Mouse (Mus musculus): ENCODE measurements at regions not wholly inside any gene's neighbourhood (a gene's known extent, or its start where the extent isn't known, plus 50 kb on each side); places are given as distances from the start of the nearest gene placed in this dataset.

DNA sequence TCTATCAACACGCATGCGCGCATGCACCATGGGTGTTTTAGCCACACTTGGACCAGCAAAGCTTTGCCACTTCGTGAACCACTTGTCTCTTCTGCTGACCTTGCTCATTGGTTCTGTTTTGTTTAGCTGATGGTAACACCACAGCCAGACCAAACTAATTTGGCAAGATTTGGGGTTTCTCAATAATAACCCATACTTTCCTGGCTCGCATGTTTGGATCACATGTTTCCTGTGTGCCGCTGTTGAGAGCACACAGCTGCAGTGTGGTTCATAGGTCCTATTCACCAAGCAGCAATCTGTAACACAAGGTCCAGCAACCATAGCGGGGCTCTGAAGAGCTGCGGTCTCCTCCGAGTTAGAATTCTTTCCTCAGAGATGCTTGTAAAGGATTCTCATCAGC is 126.4 kb upstream of the Gas1 start:
- no peak for DNase-seq

DNA sequence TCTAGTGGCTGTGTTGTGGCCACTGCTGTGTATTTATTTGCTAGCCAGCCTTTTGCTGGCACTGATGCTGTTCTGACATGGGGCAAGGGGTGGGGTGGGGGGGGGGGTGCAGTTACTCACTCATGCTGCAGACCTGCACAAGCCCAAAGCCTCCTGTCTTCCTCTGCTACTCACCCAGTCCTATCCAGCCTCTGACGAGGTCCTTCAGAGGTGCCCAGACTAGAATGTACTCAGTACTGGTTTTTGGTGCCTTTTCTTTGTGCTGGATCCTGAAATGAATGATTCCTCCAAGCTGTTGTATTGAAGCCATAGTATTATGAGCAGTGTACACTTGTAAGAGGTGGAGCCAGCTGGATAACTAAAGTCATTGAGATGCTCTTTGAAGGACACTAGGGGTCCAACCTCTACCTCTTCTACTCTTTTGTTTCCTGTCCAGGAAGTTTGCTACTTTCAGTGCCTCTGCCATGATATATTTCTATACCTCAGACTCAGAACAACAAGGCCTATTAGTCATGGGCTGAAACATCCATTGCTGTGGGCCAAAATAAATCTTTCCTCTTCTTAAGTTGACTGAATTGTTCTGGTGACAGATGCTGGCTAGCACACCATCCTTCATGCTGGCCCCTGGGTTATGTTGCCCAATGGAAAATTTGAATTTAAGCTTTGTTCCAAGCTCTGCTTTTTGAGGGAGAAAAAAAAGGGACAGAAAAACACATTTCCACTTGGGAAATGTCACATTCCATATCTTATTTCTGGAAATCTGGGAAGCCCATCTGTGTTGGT is 128.1 kb upstream of the Gas1 start:
- DNase-seq = no peak

DNA sequence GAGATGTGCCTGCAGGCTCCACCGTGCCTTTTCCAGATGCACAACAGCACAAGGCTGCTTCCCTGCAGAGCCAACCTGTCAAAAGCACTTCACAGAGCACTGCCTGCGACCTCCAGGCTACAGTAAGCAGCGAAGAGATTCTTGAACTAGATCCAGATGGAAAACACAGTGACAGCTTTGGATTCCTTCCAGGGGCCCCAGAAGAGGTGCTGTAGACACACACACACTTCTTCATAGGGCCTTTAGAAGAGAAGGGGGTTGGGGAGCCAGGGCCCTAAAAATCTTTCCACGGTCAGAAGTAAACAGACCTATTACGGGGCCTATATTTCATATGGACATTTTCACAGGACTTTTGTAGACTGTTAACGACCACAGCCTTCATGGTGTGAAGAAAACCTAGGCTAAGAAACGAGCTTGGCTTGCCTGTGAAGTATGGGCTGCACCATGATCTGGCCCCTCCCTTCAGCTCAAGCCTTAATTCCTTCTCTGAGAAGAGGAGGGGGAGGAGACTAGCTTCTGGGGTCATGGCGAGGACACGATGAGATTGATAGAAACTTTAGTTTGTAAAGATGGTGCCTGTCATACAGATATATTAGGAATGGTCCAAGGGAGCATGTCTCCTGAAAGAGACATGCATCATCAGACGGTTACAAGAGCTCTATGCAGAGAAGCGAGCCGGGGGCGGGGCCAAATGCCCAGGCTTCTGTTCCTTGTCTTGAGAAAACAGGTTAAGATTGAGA is 131.1 kb upstream of the Gas1 start:
- DNase-seq = peak; percentile 43

DNA sequence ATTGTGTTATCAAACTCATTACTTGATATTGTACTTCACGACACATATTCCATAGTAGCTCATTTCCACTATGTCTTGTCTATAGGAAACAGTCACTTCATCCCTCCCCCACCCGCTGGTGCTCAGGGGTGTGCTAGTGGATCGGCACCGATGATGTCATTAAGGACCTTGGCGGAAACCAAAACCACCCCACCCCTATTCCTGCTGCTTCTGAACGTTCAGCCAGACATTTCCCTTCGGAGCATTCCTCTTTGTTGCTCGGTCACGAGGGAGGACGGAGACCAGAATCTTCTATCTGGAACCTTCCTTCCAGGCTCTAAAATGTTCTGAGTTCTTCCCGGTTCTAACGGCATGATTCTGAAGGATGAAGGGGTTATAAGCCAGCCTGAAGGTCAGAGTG is 132.3 kb upstream of the Gas1 start:
- no peak for DNase-seq

DNA sequence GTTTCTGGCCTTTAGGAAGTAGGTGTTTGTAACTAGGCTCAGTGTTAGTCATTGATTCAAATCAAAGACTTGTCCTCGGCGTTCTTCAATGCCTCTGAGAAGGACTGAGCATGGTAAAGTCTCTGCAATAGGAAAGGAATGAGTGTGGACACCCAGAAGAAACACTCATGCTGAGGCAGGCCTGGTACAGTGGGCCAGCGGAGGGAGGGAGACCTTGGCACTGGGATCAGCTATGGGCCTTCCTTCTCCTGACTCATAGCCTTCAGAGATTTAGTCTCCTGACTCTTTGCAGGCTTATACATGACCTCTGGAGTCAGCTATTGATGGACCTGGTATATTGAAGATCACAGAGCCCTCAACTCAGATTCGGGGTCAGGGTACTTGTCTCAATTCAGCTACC is 132.8 kb upstream of the Gas1 start:
- DNase-seq = no peak

DNA sequence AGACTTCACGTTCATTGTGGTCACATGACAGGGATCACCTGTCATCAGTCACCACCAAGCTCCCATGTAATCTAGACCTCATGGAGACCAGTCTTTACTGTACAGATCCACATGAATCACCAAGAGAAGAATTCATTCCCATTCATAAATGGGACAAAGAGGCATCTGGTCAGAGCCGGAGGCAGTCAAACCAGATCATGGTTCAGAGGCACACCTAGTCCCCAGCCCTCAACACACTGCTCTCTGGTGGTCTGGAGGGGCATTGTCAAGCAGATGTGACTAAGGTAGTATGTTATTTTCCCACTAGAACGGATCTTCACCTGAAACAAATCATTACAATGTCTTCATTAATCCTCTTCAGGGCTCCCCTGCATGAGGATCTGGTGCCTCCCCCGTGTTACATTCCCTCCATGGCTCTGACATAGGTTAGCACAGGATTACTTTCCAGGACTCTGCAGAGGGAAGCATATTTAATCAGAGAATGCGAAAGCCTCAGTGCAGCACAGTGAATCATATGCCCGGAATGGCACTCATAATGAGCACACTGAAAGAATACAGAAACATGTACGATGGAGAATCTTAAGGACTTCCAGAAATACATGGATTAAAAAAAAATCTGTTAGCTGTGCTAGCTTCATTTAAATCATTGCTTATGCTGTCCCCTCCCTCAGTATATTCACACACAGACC is 135.4 kb upstream of the Gas1 start:
- no peak for DNase-seq

DNA sequence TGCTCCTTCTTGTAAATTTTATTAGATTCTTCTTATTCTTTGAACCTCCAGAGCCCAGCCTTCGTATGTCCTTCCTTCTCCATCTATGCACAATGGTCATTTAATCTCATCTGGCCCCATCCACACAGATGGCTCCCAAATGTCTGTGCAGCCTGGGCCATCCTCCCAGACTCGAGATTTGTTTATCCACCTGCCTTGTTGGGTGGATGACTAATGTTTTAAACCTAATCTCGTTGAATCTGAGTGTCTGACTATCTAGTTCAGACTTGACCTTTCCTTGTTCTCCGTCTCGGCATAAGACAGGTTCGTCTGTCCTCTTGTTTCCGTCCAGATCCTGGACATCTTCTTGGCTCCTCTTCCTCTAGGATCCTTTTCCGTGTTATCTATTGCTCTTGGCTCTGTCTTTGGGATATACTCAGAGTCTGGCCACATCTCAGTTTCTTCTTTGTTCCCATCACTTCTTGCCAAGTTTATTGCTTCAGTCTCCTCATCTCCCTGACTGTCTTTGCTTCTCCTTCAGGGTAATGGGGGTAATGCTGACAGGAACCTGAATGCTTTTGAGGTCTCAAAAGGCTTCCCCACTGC is 141.4 kb upstream of the Gas1 start:
- no peak for DNase-seq

DNA sequence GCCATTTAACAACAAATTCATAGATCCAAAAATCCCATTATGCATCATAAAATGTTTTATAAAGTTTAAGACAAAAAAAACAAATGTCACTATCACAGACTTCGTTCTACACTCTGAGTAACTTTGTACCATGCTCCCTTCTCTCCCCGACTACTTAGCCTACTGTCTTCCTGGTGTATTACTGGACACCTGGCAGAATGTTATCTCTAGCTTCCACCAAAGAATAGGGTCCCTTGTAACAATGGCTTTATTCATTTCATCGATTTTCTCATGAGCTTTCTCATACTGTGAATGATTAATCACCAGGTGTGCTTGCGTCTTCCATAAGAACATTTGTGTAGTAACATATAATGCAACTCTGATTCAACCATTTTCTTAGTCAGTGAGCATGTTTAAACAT is 142.1 kb upstream of the Gas1 start:
- no peak for DNase-seq

DNA sequence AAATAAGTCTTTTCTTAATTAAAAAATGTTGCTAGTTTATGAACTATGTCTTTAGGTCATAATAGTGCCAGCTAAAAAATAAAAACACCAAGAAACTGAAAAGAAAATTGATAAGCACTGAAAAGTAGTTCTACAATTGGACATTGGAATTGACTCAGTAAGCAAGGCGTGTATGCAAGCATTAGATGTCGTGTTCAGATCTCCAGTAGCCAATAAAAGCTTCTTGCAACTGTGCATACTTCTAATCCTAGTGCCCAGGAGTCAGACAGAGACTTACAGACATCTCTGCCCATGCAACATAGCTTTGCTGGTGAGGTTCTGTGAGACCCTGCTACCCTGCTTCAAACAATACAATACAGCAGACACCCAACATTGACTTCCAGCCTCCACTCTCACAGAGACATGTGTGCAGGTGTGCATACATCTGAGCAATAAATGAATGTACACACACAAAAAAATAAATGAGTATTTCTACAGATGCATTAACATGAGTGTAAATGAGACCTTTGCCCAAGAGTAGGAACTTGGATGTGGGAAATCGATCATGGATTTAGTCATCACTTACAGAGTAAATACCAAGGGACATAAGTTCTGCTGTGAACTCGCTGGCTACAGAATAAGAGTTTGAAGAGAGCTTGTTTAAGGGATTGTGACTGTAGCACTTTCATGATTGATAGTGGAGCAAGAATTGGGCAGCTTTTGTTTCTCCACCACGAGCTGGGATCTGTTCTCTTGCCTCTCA is 142.9 kb upstream of the Gas1 start:
- DNase-seq = no peak

DNA sequence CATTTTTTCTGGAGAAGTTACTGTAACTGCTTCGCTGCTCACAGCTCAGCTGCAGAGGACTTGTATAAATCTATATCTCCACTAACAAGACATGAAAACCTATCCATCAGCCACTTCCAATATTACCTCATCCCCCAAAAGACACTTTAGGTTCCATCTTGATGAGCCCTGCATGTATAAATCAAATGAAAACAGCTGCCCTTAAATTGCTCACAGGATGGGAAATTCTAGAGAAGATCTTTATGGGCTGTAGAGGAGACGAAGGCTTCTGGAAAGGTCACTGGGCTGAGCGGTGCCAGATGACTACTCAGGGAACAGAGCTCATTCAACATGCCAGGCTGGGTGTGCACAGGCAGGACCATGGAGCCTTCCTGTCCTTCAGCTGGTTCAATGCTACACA is 145.4 kb upstream of the Gas1 start:
- DNase-seq = no peak

DNA sequence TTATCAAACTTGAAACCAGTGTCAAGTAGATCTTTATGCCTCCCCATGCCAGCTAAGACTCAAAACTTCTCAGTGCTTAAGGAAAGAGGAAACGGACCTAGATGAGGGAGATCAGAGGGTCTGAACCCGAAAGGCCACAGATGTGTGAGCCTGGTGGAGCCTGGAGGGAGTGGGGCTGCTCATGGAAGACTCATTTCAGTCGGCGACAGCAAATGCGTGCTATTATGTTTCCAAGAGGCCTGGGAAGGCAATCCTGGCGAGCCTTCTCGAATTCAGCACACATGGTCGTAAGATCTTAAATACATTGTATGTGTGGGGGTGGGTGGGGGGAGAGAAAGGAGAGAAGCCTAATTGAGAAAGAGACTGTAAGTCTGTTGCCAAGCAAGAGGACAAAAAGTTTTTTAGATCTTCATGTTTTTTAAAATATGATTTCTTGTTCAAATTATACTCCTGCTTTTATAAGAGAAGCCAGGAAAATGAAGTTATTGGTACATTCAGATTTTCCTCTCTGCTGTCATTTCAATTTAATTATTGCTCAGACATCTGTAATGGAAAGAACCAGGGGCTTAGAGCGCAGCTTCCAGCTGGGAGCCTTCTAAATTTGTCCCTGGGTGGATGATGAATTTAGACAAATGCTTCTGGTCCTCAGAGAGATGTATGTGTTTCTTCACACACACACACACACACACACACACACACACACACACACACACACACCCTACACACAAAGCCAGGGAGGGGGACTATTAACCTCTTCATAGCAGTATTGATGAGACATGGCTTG is 153.5 kb upstream of the Gas1 start:
- DNase-seq = peak; percentile 28

DNA sequence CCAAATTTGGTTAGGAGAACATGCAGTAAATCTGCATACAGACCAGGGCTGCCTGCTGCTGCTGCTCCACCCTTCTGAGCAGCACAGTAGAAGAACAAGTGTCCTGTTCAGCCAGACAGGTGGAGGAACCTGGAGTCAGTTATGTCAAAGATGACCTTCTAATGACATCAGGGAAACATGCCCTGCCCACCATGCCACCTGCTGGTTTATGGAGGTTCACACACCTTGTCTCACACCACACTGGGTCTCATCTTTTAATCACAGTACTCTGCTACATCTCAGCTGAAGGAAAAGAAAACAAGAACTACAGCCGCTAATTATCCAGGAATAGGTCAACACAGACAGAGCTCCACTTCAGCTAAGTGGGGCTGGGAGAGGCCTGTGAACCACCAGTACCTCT is 159.0 kb upstream of the Gas1 start:
- no peak for DNase-seq

DNA sequence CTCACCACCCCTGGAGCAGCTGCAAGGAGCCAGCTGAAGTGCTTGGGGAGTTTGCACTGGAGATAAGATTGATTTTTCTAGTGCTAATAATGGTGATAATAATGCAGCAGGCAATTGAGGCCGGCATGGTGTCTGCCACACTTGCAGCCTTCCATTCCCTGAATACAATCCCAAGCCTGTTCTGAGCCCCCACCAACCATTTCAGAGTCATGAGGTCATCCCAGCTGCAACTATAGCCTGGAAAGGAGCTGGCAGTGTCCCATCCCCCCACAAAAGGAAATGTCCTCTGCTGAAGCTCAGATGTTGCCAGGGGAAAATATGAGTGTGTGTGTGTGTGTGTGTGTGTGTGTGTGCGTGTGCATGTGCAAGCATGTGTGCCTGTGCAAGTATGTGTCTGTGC is 160.2 kb upstream of the Gas1 start:
- no peak for DNase-seq

DNA sequence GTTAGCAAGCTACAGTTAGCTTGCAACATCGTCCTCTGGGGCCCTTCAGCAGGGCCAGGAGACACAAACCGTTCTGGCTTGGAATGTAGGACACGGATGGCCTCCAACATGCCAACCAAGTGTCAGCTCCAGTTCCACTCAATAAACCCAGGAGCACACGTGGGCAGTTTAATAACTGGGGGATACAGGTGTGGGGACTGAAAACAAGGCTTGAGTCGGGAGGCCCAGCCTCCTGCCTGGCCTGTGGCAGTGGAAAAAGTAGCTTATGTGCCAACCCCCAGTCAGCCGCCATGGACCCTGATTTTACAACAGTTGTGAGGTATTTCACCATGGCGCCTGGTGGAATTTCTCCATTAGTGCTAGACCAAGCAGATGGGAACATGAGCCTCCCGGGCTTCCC is 160.9 kb upstream of the Gas1 start:
- DNase-seq = no peak

DNA sequence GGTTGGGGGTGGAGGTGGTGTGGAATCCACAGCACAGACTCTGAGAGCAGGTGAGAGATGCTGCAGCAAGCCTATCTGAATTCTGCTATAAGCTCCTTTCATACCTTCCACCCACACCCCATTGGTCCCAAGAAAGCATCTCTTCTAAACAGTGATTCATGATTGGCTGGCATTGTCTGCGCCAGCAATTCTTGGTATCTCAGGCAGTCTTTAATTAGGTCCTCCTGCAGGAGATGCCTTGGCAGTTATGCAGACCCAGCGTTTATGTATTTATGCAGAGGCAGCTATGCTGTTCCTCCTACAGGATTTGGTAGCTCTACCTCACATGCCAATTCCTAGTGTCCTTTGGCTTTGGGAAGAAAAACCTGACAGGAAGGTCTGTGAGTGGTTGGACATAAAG is 162.9 kb upstream of the Gas1 start:
- no peak for DNase-seq

DNA sequence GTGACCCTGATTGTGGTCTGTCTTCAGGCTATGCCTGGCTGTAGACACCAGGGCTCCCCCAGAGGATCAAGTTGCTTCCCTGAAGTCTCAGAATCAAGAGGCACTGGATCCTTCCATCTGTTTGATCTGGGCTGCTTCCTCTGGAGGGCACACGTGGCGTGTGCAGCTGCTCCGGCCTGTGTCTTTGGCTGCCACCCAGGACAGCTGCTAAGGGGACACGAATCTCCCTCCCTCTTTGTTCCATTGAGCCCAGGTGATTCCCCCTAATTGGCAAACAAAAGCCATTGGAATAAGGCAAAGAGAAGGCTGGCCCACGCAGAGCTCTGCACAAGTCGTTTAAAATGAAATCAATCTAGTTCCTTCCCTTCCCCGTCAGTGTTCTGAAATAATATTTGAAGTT is 170.7 kb upstream of the Gas1 start:
- DNase-seq = no peak

DNA sequence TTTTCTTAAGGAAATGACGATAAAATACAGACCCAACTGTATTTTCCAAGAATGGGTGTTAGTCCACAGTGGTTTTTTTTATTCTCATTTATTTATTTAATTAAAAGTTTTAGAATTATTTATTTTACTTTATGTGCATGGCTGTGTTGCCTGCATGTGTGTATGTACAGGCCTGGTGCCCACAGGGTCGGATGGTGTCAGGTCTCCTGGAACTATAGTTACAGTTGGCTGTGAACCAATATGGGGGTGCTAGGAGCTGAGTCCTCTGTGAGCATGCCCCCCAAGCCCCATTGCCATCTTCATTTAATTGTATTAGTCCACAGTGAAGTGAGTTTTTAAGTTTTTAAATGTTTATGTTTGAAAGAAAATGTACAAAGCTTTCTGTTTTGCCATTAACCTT is 171.3 kb upstream of the Gas1 start:
- no peak for DNase-seq

DNA sequence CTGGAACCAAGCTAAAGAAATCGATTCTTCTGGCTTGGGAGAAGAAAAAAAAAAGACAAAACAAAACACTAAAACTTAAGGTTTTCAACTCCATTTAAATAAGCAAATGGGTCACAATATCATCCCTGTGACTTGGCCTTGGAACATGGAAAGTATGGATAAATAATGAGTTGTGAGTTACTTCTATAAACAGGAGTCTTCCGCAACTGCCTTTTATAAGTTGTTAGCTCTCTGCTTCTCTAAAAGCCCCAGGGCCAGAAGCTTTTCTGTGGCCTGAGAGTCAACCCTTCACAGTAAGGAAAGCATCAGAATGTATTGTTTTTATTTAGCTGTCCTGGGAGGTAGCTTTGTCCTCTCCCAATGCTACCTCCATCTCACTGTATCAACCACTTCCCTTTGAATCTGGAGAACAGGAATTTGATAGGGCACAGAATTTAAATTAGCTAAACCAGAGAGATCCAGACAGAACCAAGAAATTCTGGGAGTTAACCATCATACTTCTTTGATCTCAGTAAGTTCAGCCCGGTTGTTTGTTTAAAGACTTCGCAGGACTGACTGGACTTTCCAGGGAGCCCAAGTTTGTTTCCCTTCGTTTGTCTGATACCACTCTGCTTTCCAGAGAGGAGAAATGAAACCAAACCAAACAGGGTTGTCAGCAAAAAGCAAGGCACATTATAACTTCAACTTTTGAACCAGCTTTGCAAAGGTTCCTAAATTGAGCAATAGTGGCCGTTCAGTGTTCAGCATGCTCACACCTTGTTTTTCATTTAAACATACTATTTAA is 178.7 kb upstream of the Gas1 start:
- DNase-seq = no peak

DNA sequence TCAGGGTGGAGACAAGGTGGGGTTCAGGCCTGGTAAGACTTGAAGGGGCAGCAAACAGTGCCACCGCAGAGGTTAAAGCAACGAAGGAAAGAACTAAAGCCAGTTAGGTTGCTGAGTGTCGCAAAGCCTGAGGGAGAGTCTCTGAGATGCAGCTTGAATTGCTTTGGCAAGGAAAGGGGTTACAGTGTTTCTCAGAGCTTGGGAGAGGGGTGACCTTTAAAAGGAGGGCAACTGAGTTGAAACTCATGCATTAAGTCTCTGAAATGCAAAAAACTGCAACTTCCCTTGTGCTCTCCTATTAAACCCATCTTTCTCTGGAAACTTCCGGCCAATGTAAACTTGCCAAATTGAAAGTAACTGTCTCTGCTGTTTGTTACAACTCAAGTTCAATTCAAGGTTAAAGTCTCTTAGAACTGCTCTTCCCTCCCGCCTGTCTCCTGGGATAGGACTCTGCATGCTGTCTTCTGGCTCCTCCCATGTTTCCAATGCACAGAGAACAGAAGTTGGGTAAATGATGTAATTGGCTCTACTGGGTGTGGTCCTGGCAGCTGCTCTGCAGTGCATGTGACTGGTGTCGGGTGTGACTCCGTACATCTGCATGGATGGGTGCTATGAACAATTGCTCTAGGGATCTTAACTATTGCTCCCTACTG is 181.4 kb upstream of the Gas1 start:
- no peak for DNase-seq

DNA sequence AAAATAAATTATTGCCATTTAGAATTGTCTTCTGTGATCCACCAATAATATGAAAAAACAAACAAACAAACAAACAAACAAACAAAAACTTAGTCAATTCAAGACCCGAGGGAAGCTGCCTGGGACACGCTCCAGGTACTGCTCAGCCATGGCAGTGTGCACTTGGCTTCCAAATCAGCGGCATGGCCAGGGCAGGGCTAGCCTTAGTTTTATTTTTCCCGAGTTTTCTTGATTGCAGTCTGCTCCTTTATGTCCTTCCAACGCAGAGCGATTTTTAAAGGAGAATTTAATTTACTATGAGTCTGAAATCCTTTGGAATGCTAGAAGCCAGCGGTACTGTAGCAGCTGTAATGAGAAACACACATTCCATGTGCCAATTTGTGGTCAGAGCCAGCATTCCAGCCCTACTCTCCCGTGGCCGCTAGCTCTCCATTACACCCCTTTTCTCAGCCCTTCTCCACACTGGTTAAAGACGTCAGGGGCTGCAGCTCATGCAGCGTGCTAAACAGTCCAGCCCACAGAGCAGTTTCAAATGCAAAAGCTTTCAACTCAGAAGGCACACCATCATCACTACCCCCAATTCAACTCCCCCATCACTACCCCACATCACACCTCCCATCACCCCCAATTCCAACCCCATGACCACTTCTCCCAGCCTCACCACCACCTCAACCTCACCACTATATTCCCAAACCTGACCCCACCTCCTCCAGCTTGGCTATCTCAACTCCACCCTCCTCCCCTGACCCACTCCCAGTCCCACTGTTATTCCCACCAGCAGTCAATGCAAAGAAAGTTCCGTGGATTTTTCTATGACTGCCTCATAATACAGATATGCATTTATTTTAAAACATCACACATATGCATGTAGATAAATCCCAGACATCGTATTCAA is 187.9 kb upstream of the Gas1 start:
- DNase-seq = peak; percentile 45

All from kidney, postnatal 10 days (tissue).